Mouse (Mus musculus): ENCODE data around the gene Sh3rf3. TPM values are rescaled to one million over a fixed set of nuclear protein-coding genes. Genes with fewer than 3 reads are reported as not detected.

The Sh3rf3 gene
- total RNA-seq, 2 experiments from 2014 or later = 34.3 to 37.3 TPM

DNA sequence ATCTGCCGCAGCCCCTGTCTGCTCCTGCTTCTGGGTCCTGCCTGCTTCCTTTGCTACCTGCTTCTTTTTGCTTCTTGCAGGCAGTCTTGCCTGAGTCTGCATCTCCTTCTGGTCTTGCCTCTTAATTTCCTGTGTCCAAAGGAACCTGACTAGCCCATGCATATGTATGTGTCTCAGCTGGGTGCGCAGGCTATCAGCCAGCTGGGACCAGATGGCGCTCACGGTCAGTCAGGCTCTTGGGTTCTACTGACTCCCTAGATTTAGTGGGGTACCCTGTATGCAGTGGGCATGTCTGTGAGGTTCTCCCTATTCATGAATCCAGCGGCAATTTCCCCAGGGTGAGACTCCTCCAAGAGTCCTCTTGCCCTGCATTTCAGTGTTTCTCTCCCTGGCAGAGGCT lies 35.0 kb downstream of the Sh3rf3 start:
- no peak for DNase-seq (ENCODE audit: extremely low spot score in 1 of 2, low spot score in 1 of 2)

GRCm38 (mm10) chr10:58848536-58848935 lies 35.4 kb downstream of the Sh3rf3 start:
- no peak for DNase-seq (ENCODE audit: extremely low spot score in 1 of 2, low spot score in 1 of 2)

DNA sequence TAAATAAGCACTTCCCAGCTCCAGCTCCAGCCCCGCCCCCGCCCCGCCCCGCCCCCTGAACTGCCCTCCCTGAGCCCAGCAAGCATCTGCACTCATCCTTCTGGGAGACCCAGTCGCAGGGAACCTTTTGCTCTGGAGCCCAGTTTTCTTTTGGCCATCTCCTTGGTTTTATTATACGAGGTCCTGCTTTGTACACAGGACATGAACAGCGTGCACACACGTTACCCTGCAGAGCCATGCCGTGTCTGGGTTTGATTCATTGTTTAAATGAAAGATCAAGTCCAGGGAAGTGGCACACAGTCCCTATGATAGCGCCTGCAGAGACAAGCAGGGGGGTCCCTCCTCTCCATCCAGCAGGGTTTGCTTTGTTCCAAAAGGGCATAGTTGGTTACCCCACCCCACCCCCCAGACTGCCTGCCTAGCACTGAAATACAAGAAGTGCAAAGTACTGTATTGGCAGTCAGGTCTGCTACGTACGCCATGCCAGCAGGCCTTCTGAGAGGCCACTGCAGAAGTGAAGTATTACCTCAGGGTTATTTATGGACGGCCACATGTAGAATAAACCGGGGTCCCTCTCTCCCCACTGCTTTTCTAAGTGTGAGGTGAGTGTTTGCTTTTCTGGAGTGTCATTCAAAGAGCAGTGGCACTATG lies 41.5 kb downstream of the Sh3rf3 start:
- DNase-seq (ENCODE audit: extremely low spot score in 1 of 2, low spot score in 1 of 2) = no peak

GRCm38 (mm10) chr10:58855199-58855751 lies 42.1 kb downstream of the Sh3rf3 start:
- DNase-seq (ENCODE audit: extremely low spot score in 1 of 2, low spot score in 1 of 2) = no peak

- no peak for DNase-seq (ENCODE audit: extremely low spot score in 1 of 2, low spot score in 1 of 2)
Measured at GRCm38 (mm10) chr10:58855814-58856213, 42.7 kb downstream of the Sh3rf3 start.

DNA sequence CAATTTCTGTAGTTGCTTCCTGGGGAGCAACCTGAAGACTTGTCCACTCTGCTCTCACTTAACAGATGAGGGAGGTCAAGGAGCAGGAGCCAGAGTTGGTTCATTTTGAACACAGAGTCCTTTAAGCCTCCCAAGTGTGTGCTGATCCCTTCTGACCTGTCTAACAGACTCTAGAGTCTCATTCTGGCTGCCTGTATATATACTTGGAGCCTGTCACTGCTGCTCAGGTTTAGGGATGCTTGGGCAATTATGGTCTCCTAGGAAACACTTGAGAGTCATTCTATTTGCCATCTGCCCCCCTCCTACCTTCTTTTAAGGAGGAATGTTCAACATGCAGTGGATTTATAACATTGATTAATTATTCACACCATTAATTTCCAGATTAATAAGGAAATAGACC lies 43.6 kb downstream of the Sh3rf3 start:
- DNase-seq (ENCODE audit: extremely low spot score in 1 of 2, low spot score in 1 of 2) = no peak

DNA sequence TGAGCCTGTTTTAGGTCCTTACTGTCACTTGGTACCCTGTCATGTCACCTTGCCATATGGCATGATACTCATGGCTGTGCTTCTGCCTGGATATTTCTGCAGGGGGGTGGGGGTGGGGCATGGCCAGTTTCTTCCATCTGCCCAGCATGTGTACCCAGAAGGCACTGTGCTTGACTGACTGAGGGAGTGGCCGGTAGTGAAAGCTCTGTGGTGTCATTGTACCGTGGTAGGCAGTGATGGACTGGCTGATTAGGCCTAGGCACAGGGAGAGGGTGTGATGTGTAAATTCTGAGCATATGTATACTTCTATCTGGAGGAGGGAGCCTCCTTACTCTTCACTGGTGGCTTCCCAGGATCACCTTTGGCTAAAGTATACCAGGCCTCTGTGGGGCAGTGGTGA lies 51.6 kb downstream of the Sh3rf3 start:
- no peak for DNase-seq (ENCODE audit: extremely low spot score in 1 of 2, low spot score in 1 of 2)

DNA sequence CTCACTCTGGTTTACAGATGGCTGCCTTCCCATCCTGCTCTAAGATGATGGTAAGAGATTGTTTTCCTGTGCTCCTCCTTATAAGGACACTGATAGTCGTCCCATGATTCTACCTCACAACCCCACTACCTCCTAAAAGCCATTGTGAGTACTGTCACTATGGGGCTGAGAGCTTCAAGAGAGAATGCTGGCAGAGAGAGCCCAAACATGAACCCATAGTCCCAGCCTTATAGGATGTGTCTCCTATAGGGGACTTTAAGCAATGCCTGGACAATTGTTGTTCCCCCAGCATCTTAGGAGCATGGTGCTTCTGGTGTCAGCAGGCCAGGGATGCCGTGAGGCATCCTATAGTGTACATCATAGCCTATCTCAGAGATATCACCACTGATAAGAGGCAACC lies 54.4 kb downstream of the Sh3rf3 start:
- DNase-seq (ENCODE audit: extremely low spot score in 1 of 2, low spot score in 1 of 2) = no peak

- no peak for DNase-seq (ENCODE audit: extremely low spot score in 1 of 2, low spot score in 1 of 2)
Measured at GRCm38 (mm10) chr10:58869836-58870235, 56.7 kb downstream of the Sh3rf3 start.

DNA sequence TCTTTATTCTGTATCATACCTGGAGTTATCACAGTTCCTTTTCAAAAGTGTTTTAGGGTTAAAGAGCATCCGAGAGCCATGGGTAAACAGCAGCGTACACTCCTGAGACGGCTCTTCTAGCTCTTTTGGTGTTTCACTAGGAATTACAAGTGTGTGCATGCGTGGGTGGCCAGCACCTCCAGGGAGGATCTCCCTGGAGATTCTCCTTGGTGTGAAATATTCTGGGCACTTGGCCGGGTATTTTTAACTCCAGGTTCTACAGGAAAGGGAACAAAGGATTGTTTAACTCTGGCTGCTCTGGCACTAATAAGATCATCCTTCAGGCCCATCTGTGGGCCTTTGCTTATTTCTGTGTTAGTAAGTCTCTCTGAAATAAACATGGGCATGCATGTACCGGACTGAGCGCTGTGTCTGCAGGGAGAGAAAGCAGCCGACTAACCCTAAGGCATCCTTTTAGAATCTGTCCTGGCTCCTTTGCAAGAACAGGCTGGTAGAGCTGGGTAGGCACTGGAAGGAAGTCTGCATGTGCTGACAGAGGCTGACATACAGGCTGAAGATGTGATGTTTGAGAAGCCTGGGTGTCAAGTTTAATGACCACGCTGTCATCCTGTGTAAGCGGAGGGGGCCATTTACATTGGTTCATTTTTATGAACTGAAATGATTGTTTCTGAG lies 58.1 kb downstream of the Sh3rf3 start:
- no peak for DNase-seq (ENCODE audit: extremely low spot score in 1 of 2, low spot score in 1 of 2)

- no peak for DNase-seq (ENCODE audit: extremely low spot score in 1 of 2, low spot score in 1 of 2)
Measured at GRCm38 (mm10) chr10:58871821-58872577, 58.8 kb downstream of the Sh3rf3 start.

- no peak for DNase-seq (ENCODE audit: extremely low spot score in 1 of 2, low spot score in 1 of 2)
Measured at GRCm38 (mm10) chr10:58877835-58878234, 64.7 kb downstream of the Sh3rf3 start.

- no peak for DNase-seq (ENCODE audit: extremely low spot score in 1 of 2, low spot score in 1 of 2)
Measured at GRCm38 (mm10) chr10:58878636-58879035, 65.5 kb downstream of the Sh3rf3 start.

DNA sequence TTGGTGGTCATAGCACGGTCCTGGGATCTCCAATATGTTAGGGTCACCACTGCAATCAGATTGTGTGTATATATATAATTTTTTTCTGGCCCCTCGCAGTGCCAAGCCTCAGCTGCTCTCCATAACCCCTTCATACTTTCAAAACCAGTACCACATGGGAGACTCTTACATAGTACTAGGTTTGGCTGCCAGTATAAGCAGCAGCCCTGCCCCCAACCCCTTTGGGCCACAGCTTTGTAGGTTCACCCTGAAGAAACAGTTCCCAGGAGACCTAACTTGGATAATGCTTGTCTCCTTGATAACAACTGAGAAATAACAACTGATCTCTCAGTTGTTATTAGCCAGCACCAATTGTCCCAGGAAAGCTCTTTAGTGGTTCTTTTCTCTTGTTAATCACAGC lies 69.6 kb downstream of the Sh3rf3 start:
- no peak for DNase-seq (ENCODE audit: extremely low spot score in 1 of 2, low spot score in 1 of 2)

DNA sequence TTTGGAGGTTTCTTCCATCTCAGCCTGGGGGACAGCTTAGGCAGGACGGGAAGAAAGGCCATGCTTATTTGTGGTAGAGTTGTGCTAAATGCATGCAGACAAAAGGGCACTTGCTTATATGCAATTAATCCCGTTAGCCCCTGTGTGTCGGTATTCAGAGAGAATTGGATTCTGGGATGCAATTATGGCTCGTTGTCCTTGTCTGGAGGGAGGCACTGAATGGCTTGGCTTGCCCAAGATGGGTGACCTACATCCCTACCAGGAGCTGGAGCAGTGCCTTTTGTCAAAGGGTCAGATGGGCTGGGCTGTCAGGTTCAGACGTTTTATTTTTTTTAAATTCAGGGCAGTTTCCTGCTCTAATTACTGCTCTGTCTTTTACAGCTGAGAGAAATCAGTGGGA lies 72.2 kb downstream of the Sh3rf3 start:
- no peak for DNase-seq (ENCODE audit: extremely low spot score in 1 of 2, low spot score in 1 of 2)

GRCm38 (mm10) chr10:58885816-58886215 lies 72.7 kb downstream of the Sh3rf3 start:
- DNase-seq (ENCODE audit: extremely low spot score in 1 of 2, low spot score in 1 of 2) = no peak

DNA sequence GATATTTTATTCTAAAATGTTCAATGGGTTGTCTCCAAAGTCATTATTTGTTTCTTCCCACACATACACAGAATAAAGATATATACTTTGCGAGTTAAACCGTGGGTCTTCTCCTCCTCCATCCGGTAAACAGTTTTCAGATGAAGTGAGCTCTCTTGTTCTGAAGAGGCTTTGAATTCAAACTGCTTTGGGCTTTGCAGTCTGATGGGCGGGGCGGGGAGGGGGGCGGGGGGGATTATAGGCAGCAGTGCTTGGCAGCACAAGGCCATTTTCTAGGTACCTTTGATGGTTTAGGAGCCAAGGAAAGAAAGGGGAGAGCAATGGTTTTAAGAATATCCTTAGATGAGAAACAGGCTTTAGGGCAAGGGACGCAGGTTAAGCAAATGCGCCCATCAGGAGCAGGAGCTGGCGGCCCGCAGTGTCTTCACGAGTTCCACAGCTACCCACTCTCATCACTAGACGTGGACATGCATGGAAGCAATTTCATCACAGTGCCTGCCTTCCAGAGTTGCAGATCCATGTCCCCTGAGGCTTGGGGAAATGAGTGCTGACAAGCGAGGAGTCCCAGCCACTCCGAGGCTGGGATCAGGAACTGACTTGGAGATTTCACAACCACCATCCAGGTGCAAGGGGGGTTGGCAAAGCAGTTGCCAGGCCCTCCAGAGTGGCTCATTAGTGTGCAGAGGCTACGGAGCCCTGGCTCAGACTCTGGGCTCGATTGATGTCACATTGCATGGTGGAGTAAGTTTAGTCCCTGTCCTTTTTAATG lies 77.7 kb downstream of the Sh3rf3 start:
- DNase-seq (ENCODE audit: extremely low spot score in 1 of 2, low spot score in 1 of 2) = no peak

GRCm38 (mm10) chr10:58895431-58895830 lies 82.3 kb downstream of the Sh3rf3 start:
- no peak for DNase-seq (ENCODE audit: extremely low spot score in 1 of 2, low spot score in 1 of 2)

- DNase-seq (ENCODE audit: extremely low spot score in 1 of 2, low spot score in 1 of 2) = no peak
Measured at GRCm38 (mm10) chr10:58897009-58897543, 83.9 kb downstream of the Sh3rf3 start.

GRCm38 (mm10) chr10:58905253-58905652 lies 92.1 kb downstream of the Sh3rf3 start:
- no peak for DNase-seq (ENCODE audit: extremely low spot score in 1 of 2, low spot score in 1 of 2)
